Mouse (Mus musculus) adrenal gland, adult (tissue): ENCODE data around the gene Arhgap31.
A peak's percentile ranks its signal among the peaks of the same experiment; 100 is the strongest.
"Not testable (repeated sequence)": the region's sequence is repeated elsewhere in the genome, so short reads cannot be mapped to it uniquely, and the experiment has no call there.

Source experiments
- DNase-seq, 2 experiments: peaks; one replicate each; pipeline ENCODE4 v3.0.0; 2022 to 2023; ENCODE audit warnings: low spot score in 1 of 2; ENCODE audit not compliant: inconsistent age in 2 of 2

The Arhgap31 gene

GRCm38 (mm10) chr16:38688531-38689264 is 24.4 kb downstream of the Arhgap31 start:
- DNase-seq, result peak; percentile 67 to 88

GRCm38 (mm10) chr16:38687673-38688072 is 25.4 kb downstream of the Arhgap31 start:
- DNase-seq, result no peak

- no peak for DNase-seq
Measured at GRCm38 (mm10) chr16:38683094-38683493, 30.0 kb downstream of the Arhgap31 start.

GRCm38 (mm10) chr16:38681313-38681712 is 31.8 kb downstream of the Arhgap31 start:
- DNase-seq, result peak in 1 of 2 experiments; percentile 71

- peak in 1 of 2 experiments; percentile 71 for DNase-seq
Measured at GRCm38 (mm10) chr16:38679431-38680021, 33.5 kb downstream of the Arhgap31 start.

GRCm38 (mm10) chr16:38678853-38679252 is 34.2 kb downstream of the Arhgap31 start:
- no peak for DNase-seq

- not testable (repeated sequence) for DNase-seq
Measured at GRCm38 (mm10) chr16:38677941-38678340, 35.1 kb downstream of the Arhgap31 start.

- DNase-seq, result no peak
Measured at GRCm38 (mm10) chr16:38677171-38677570, 35.9 kb downstream of the Arhgap31 start.

- no peak for DNase-seq
Measured at GRCm38 (mm10) chr16:38676647-38677046, 36.4 kb downstream of the Arhgap31 start.

- no peak for DNase-seq
Measured at GRCm38 (mm10) chr16:38675600-38676335, 37.3 kb downstream of the Arhgap31 start.

GRCm38 (mm10) chr16:38674891-38675290 is 38.2 kb downstream of the Arhgap31 start:
- no peak for DNase-seq

- no peak for DNase-seq
Measured at GRCm38 (mm10) chr16:38673511-38673910, 39.6 kb downstream of the Arhgap31 start.

- no peak for DNase-seq
Measured at GRCm38 (mm10) chr16:38672947-38673346, 40.1 kb downstream of the Arhgap31 start.

GRCm38 (mm10) chr16:38672370-38672769 is 40.7 kb downstream of the Arhgap31 start:
- DNase-seq, result no peak

- DNase-seq, result no peak
Measured at GRCm38 (mm10) chr16:38670621-38671390, 42.3 kb downstream of the Arhgap31 start.

- DNase-seq, result peak; percentile 46 to 70
Measured at GRCm38 (mm10) chr16:38668871-38669675, 44.0 kb downstream of the Arhgap31 start.

GRCm38 (mm10) chr16:38666523-38666922 is 46.6 kb downstream of the Arhgap31 start:
- no peak for DNase-seq

- no peak for DNase-seq
Measured at GRCm38 (mm10) chr16:38666016-38666415, 47.1 kb downstream of the Arhgap31 start.

- DNase-seq, result peak in 1 of 2 experiments; percentile 81
Measured at GRCm38 (mm10) chr16:38662575-38662974, 50.5 kb downstream of the Arhgap31 start.

GRCm38 (mm10) chr16:38654308-38654707 is 58.8 kb downstream of the Arhgap31 start:
- peak in 1 of 2 experiments; percentile 29 for DNase-seq
